Mouse (Mus musculus) frontal cortex, postnatal 25 days (tissue): ENCODE measurements around the gene Chrna9.

Experiments
- DNase-seq, 2 experiments: peaks; one replicate each; pipeline ENCODE4 v3.0.0; 2022; ENCODE audit warnings: low spot score in 2 of 2

Chrna9 gene

GRCm38 (mm10) chr5:65934783-65935182 lies at the start of gene Chrna9:
Chrna9 (plus strand) TSS chr5:65934921.
- DNase-seq = no peak

GRCm38 (mm10) chr5:65885699-65886443 lies 48.9 kb upstream of the Chrna9 start:
- no peak for DNase-seq

GRCm38 (mm10) chr5:65888102-65888501 lies 46.6 kb upstream of the Chrna9 start:
- DNase-seq = no peak

- no peak for DNase-seq
Measured at GRCm38 (mm10) chr5:65888998-65889397, 45.7 kb upstream of the Chrna9 start.

- DNase-seq = no peak
Measured at GRCm38 (mm10) chr5:65891251-65891826, 43.4 kb upstream of the Chrna9 start.

- no peak for DNase-seq
Measured at GRCm38 (mm10) chr5:65895121-65895692, 39.5 kb upstream of the Chrna9 start.

DNA sequence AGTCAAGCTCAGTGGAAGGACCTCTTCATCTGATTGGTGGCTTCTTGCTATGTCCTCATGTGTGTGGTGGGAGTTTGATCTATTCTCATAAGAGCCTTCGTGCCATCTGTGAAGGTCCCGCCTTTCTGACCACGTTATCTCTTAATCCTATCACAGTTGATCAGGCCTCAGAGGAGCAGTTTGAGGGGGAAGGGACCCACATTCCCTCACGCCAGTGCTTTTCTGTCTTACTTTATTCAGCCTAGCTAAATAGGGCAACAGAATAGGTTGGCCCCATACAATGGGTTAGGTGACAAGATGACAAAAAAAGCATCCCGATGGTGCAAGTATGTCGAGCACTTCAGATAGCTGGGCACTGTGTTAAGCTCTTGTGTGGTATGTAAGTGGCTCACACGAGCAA lies 39.0 kb upstream of the Chrna9 start:
- DNase-seq = no peak

- DNase-seq = no peak
Measured at GRCm38 (mm10) chr5:65897731-65898130, 37.0 kb upstream of the Chrna9 start.

GRCm38 (mm10) chr5:65898683-65899082 lies 36.0 kb upstream of the Chrna9 start:
- DNase-seq = no peak

DNA sequence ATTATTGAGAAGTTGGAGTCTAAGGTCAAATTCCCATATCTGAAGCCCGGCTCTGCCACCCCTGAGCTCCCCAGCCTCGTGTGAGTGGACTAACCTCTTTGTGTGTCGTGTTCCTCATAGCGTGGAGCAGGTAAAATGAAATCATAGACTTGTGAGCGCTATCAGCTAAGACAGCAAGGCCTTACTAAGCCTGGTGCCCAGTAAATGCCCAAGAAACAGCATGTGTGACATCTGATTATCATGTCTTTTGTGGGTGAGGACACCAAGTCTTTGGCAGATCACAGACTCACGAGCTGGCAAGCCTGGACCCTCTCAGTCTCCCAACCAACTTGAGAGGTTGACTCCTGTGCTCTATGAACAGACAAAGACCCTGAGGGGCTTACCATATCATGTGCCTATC lies 34.6 kb upstream of the Chrna9 start:
- DNase-seq = no peak

GRCm38 (mm10) chr5:65900862-65901265 lies 33.9 kb upstream of the Chrna9 start:
- no peak for DNase-seq

GRCm38 (mm10) chr5:65901868-65902418 lies 32.8 kb upstream of the Chrna9 start:
- no peak for DNase-seq

GRCm38 (mm10) chr5:65902811-65903210 lies 31.9 kb upstream of the Chrna9 start:
- no peak for DNase-seq

GRCm38 (mm10) chr5:65904476-65904875 lies 30.2 kb upstream of the Chrna9 start:
- DNase-seq = no peak

- no peak for DNase-seq
Measured at GRCm38 (mm10) chr5:65908751-65909150, 26.0 kb upstream of the Chrna9 start.

- no peak for DNase-seq
Measured at GRCm38 (mm10) chr5:65909321-65909720, 25.4 kb upstream of the Chrna9 start.

DNA sequence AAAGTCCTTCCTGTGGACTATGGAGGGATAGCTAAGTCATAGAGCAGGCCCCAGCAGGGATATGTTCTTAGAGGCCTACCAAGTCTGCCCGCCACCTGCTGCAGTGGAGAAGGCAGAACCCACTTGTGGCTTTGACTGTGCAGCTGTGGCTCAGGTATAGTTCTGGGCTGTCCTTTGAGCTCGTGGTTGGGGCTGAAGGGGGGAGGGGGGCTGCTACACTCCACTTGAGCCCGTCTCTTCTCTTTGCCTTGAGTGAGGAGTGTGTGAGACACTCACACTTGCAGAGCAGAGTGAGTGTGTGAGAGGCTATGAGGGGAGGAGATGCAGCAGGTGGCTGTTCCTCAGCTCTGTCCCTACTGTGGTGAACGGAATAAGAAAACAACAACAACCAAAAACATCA lies 24.3 kb upstream of the Chrna9 start:
- no peak for DNase-seq

DNA sequence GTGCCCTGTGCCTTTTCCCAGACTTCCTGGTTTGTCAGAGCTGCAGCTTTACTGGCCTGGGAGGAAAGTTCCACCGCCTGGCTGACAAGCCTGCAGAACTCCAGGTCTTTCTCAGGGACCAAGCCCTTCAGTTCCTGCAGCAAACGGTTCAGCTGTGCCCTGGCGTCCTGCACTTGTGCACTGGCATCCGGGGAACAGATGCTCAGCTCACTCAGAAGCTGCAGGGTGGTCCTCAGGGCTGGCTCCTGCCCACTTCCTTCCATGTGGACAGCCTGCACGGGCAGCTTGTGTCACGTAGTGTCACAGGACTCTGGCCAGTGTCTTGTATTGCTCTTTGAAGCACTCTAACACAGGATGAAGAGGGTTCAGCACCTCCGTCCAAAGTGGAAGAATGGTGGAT lies 23.0 kb upstream of the Chrna9 start:
- DNase-seq = no peak

DNA sequence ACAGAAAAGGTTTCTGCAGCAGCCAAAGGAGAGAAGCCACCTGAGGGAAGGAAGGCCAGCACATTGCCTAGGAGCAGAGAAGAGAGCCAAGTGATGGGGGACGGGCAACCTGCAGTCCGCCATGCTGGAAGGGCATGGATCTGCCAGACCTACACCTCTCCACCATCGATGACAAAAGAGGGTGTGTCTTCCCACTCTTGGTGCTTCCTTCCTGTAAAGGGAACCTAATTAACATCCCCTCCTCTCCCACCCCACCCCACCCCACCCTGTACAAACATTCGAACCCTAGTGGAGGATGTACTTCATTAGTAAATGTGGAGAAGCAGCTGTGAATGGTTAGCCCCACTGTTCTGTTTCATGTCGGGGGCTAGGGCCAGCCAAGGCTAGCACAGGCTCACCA lies 22.5 kb upstream of the Chrna9 start:
- no peak for DNase-seq

DNA sequence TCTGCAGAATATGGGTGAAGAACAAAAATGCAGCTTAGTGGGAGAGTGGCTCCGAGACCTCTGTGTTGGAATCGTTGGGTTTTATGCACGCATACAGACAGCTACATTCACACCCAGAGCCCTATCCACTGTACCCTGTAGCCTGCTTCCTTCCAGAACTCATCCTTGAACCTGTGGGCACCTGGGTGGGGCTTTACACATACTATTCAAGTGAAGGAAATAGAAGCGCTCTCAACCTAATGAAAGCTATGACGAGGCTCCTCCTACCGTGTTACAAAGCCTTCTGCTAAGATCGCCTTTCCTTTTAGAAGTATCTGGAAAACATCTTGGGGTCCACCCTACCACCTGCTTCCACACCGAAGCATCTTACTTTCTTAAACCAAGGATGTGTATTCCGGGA lies 21.6 kb upstream of the Chrna9 start:
- DNase-seq = no peak

- DNase-seq = no peak
Measured at GRCm38 (mm10) chr5:65914342-65914741, 20.4 kb upstream of the Chrna9 start.

DNA sequence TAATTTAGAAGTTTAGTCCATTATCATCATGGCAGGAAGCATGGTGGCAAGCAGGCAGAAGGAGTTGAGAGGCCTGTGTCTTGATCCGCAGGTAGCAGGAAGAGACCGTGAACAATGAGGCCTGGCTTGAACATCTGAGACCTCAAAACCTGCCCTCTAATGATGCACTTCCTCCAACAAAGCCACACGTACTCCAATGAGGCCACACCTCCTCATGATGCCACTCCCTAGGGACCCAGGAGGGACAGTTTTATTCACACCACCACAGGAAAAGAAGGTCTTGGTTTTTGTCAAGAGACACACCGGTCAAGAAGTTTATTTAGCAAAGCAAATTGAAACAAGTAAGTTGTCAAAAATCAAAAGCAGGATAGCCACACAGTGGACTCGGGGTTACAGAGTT lies 17.8 kb upstream of the Chrna9 start:
- no peak for DNase-seq

GRCm38 (mm10) chr5:65918601-65919000 lies 16.1 kb upstream of the Chrna9 start:
- DNase-seq = no peak
